Mouse (Mus musculus) heart, postnatal 4 days (tissue): Measurements from ENCODE around the gene Foxa3. TPM values are rescaled to one million over a fixed set of nuclear protein-coding genes. Genes with fewer than 3 reads are reported as not detected.

Experiments used
- DNase-seq: peaks from one replicate; pipeline ENCODE4 v3.0.0; 2021
- total RNA-seq, 2 experiments: library from RNA; stranded (reverse); gene quantifications; 2 replicates each; pipeline ENCODE4 v1.2.3; 2021

Foxa3 gene
- total RNA-seq, 2 experiments from 2014 or later = not detected

DNA sequence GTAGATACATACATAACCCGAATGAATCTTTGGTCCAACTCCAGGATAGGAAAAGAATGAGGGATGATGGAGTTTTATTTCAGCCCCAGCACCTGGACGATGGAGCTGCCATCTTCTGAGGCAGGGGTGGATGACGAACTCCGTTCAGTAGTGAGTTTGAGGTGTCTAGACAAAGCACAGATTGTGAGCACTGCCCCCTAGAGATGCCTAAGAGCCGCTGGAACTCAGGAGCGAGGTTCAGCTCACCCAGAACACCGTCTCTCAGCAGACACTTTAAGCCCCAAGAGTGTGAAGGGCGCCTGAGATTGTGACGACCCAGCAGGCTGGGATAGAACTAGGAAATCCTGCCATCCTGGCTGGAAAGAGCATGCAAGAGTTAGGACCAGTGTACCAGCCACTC is 24.5 kb downstream of the Foxa3 start:
- DNase-seq = no peak

DNA sequence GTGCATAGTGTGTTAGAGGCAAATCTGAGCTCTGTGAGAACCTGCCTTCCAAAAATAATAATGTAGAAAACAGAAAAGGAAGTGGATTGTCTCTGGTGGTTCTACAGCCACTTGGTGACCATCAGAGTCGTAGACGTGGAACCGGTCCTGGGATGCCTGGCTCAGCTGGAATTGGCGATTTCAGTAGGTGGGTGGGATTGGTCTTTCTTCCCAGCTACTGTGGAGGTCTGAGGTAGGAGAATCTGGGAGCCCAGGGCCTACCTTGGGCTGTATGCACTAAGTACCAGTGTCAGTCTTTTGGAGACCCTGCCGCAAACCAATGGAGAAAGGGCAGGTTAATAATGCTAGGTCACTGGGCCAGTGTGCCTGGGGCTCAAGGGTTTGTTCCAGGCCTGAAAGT is 30.3 kb downstream of the Foxa3 start:
- no peak for DNase-seq

DNA sequence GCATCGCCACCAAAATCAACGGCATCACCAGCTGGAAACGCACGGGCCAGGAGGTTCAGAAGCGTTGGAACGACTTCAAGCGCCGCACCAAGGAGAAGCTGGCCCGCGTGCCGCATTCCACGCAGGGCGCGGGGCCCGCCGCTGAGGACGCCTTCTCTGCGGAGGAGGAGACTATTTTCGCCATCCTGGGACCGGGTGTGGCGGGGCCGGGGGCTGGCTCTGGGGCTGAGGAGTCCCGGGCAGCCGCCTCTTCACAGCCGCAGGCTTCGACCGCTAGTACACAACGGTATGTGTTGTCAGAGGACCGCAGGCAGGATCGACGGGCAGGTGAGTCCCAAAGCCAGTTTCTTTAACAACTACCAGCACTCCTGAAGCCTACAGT is 31.1 kb downstream of the Foxa3 start:
- DNase-seq = peak; percentile 30

DNA sequence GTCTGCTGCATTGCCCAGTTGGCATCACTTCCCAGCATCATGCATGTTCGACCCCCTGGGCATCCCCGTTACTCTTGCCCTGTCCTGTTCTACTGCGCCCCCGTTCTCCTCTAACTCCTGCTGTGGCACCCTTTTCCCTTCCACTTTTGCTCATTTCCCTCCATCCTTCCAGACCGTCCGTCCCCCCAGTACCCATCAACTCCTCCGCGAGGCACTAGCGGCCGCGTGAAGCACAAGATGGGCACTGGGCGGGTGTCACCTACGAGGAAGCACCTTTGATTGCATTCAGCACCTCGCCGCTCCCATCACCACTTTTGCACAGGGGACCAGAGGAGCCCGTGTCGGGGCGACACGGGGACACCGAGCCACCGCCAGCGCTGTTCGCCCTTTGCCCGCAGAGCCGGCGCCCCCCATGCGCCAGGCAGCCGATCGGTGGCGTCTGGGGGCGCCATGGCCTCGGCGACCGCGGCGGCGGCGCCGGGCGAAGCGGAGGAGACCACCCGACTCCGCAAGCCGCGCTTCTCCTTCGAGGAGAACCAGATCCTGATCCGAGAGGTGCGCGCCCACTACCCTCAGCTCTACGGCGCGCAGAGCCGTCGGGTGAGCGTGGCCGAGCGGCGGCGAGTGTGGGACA is 31.6 kb downstream of the Foxa3 start:
- DNase-seq = peak; percentile 22

DNA sequence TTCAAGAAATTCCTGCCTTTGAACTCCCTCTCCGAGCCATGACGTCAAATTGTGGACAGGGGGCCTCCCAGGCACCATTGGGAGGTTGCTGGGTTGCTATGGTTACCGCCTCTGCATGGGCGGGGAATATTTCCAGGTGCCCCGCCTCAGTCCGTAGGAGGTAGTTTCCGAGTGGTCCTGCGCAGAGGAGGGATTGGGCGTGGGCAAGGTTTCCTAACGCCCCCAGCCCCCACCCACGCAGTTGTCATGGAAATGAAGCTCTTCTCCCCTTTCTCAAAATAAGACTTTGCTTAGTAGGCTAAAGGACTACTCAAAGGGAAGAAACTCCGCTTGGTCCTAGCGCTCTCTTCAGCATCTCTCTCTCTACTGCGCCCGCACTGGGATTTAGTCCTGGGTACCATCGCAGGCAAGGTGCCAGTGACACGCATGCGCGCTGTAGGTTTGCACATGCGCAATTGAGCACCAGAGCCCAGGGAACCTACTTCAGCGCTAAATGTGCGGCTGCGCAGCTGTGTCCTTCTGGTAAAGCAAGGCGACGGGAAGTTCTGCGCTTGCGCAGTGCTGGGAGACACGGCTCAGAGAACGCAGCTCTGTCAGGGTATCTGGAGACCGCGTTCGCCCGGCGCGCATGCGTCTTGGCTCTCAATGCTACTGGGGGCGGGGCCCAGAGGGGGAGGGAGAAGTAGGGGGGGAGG is 32.6 kb downstream of the Foxa3 start, which contains the start of gene Mypop:
Gene Mypop, plus strand, starts transcription at position 645 of the 695 bp plus-strand sequence.
- peak; percentile 99 for DNase-seq

DNA sequence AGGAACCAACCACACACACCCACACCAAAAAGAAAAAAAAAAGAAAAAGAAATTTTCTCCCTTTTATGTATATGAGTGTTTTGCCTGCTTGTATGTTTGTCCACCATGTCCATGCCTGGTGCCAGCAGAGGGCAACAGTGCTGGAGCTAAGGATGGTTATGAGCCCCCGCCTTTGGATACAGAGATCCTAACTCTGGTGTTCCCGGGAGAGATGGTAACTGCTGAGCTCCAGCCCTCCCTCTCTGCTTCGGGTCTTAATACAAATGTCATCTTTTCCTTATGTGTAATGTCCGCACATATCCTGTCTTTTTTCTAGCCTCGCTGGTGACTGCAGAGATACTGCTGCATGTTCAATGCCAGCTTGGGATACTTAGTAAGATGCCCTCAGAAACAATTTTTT is 33.3 kb downstream of the Foxa3 start:
- no peak for DNase-seq

DNA sequence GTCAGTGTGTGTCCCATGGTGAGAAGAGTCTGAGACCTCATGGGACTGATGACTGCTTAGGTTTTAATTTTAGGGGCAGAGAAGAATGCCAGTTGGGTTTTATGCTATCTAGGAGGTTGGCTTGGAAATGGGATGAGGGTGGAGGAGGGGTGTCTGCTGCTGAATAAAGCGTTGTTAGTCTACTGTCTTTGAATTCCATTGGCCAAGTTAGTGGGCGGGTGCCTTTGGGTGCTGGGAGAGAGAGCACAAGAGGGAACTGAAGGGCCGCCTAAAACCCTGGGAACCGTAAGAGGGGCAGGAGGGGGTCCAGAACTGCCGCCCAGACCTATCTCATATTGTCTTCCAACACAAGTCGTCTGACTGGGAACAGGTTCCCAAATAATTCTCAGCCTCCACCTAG is 34.6 kb downstream of the Foxa3 start:
- DNase-seq = no peak

DNA sequence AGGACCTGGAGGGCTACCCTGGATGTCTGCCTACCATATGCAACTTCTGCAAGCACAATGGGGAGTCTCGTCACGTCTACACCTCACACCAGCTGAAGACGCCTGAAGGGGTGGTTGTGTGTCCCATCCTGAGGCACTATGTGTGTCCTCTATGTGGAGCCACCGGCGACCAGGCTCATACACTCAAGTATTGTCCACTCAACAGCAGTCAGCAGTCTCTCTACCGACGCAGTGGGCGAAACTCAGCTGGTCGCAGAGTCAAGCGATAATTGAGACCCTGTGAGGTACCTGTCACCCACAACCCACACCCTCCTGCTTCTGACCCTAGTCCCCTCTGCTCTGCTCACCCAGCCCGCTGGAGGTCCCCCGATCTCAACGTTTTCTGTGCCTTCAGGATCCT is 35.6 kb downstream of the Foxa3 start:
- no peak for DNase-seq

DNA sequence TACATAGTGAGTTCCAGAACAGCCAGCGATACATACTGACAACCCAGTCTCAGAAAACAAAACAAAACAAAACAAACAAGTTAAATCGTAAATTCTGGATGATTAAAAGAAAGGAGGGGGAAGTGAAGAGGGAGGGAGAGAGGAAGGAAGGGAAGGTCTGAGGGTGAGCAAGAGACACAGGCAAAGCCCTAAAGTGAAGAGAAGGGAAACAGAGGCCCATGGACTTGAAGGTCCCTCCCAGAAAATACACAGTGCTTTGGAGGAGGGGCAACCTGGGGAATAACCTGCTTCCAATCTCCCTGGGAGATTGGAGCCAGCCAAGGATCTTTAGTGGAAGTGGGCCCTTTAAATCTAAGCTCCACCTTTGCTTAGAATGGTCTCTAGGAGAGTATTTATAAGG is 36.2 kb downstream of the Foxa3 start, which contains the start of gene Nanos2:
Gene Nanos2, plus strand, starts transcription at position 301 of the 400 bp plus-strand sequence.
- no peak for DNase-seq

DNA sequence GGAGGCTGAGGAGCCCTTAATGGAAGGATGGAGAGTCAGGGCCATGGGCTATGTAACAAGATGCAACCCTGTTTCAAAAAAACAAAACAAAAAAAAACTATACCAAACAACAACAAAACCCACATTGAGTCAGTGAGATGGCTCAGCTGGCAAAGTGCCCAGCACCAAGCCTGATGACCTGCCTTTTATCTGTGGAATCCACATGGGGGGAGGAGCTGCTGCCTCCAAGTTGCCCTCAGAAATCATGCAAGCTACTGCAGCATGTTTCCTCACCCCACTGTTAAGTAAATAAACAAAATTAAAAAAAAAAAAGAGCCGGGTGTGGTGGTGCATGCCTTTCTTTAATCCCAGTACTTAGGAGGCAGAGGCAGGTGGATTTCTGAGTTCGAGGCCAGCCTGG is 36.8 kb downstream of the Foxa3 start:
- DNase-seq = no peak

DNA sequence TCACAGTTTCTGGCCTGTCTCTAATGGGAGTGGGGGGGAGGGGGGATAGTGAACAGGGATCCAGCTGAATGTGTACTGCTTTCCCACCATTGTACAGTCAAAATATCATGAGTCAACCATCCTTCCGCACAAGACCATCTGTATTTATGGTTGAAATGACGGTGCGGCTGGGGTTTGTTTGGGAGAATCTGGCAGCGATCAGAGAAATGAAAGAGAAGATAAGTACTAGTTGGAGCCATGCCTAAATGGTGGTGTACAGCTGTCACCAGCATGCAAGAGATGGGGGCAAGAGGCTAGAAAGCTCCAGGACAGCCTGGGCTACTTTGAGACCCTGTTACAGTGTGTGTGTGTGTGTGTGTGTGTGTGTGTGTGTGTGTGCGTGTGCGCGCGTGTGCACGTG is 45.0 kb downstream of the Foxa3 start:
- DNase-seq = no peak

DNA sequence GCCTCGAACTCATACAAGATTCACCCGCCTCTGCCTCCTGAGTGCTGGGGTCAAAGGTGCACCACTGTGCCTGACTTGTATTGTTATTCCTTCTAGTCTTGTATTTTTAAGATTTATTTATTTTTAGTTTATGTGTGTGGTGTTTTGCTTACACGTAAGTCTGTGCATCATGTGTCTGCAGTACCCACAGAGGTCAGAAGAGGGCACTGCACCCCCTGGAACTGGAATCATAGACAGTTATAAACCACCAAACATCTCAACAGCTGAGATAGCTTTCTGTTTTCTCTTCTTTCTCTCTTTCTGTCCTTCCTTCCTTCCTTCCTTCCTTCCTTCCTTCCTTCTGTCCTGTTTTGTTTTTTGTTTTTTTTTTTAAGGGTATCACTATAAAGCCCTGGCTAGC is 52.4 kb downstream of the Foxa3 start:
- DNase-seq = no peak

DNA sequence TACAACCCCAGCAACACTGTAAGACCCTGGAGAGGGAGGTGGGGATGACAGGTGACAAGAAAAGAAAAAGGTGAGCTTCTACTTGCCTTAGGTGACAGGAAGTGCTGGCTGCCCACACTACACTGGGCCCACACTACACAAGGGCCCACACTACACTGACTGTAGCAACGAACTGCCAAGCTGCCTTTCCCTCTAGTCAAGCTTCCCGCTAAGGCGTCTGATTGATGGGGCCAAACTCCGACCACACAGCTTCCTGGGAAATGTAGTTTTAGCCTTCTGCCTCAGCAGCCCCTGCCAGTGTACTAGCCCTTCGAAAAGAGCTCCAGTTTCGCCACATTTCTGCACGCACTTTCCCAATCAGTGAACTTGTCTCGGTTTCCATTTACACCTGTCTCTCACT is 55.7 kb downstream of the Foxa3 start:
- DNase-seq = no peak

DNA sequence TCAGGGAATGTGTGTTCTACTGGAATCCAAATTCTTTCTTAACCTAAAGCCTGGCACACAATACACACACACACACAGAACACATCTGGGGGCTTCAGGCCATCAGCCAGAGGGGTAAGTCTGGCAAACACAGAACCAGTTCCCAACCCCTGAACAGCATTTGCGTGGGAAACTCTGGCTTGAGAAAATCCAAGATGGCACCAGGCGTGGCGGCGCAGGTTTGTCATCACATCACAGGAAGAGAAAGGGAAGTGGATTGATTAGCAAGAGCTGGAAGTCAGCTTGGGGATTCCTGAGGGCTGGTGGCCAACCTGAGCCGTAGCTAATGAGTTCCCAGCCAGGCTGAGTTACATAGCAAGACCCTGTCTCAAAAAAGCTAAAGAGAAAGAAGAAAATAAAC is 58.0 kb downstream of the Foxa3 start:
- DNase-seq = no peak

DNA sequence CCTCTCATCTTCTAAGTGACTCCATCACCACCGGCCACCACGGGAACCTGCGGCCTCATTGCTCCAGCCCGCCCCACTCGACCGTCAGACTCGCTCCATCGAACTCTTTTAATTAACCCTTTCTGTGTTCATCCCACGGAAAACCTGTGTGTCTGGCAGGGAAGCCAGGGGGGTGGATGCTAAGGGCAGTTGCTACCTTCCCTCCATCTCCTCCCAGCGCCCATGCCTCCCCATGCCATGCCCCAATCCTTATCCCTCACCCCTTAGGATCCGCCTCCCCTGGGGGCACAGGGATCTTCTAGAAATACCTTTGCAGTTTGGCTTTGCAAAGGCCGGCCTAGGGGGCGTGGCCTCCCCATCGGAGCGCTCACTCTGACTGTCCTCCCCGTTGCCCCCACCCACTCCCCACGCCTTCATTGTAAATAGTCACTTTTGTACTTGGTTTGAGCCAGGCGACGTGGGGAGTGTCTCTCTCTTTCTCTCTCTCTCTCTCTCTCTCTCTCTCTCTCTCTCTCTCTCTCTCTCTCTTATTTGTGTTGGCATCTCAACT is 60.0 kb downstream of the Foxa3 start:
- DNase-seq = no peak

Other genes starting within 250 kb of the Foxa3 start
- not detected for gene Psg19, start 225.0 kb downstream of the Foxa3 start, total RNA-seq
- not detected for gene Psg17, start 201.9 kb downstream of the Foxa3 start, total RNA-seq
- 1 to 10 TPM; 2.8 to 3.5 TPM for gene Mill2, start 183.6 kb downstream of the Foxa3 start, total RNA-seq
- gene Pglyrp1, start 152.2 kb downstream of the Foxa3 start, total RNA-seq = 1 to 10 TPM; 1.1 to 2.0 TPM
- 10 to 100 TPM; 11.9 to 14.9 TPM for gene Ccdc61, start 113.1 kb downstream of the Foxa3 start, total RNA-seq
- 1 to 10 TPM; 8.6 to 9.1 TPM for gene Nova2, start 97.7 kb downstream of the Foxa3 start, total RNA-seq
- under 1 TPM in 1 of 2 experiments, not detected in 1; 0.23 TPM for gene Nanos2, start 36.1 kb downstream of the Foxa3 start, total RNA-seq
- 1 to 10 TPM; 1.4 to 1.5 TPM for gene Mypop, start 32.3 kb downstream of the Foxa3 start, total RNA-seq
- 10 to 100 TPM; 27.3 to 32.3 TPM for gene Irf2bp1, start 19.5 kb downstream of the Foxa3 start, total RNA-seq
- 10 to 100 TPM; 57.3 to 62.5 TPM for gene Sympk, start 839 bp upstream of the Foxa3 start, total RNA-seq
- not detected for gene Rsph6a, start 31.2 kb upstream of the Foxa3 start, total RNA-seq
- 10 to 100 TPM; 60.3 to 62.9 TPM for gene Dmwd, start 52.7 kb upstream of the Foxa3 start, total RNA-seq
- gene Dmpk, start 60.3 kb upstream of the Foxa3 start, total RNA-seq = 100 to 1,000 TPM; 188 to 201 TPM
- gene Six5, start 71.1 kb upstream of the Foxa3 start, total RNA-seq = 10 to 100 TPM; 10.3 to 10.4 TPM
- under 1 TPM; 0.33 to 0.56 TPM for gene Gm4969, start 94.8 kb upstream of the Foxa3 start, total RNA-seq
- 1 to 10 TPM; 5.5 to 7.2 TPM for gene Fbxo46, start 96.3 kb upstream of the Foxa3 start, total RNA-seq
- gene Qpctl, start 125.8 kb upstream of the Foxa3 start, total RNA-seq = 1 to 10 TPM; 6.9 to 7.7 TPM
- gene Snrpd2, start 126.2 kb upstream of the Foxa3 start, total RNA-seq = 10 to 100 TPM; 95.2 to 99.9 TPM
- 1 to 10 TPM; 1.3 TPM for gene Gipr, start 142.6 kb upstream of the Foxa3 start, total RNA-seq
- 10 to 100 TPM; 70.6 to 77.3 TPM for gene Eml2, start 152.9 kb upstream of the Foxa3 start, total RNA-seq
- 1 to 10 TPM; 6.7 to 8.1 TPM for gene Gpr4, start 189.0 kb upstream of the Foxa3 start, total RNA-seq
- 10 to 100 TPM; 54.7 to 60.0 TPM for gene Opa3, start 204.8 kb upstream of the Foxa3 start, total RNA-seq
- gene Vasp, start 248.3 kb upstream of the Foxa3 start, total RNA-seq = 100 to 1,000 TPM; 117 to 119 TPM